Mouse (Mus musculus): ENCODE measurements at regions not wholly inside any gene's neighbourhood (a gene's known extent, or its start where the extent isn't known, plus 50 kb on each side); places are given as distances from the start of the nearest gene placed in this dataset.

GRCm38 (mm10) chr4:152663482-152663881, 185.8 kb upstream of the Kcnab2 start:
- Histone ChIP-seq H3K9me3 (ENCODE audit: low read length) (no peaks in the 10 kb centered on the region), H3K36me3 (ENCODE audit: insufficient read depth, low read length) (no peaks in the 10 kb centered on the region), H3K27me3 (ENCODE audit: insufficient read depth, low read length) (no peaks in the 10 kb centered on the region), H3K4me3 (ENCODE audit: low read length) (no peak overlapping the region), H3K27ac (no peak overlapping the region), H3K4me1 (ENCODE audit: insufficient read depth, low read length) (no peaks in the 10 kb centered on the region), H3K4me2 (ENCODE audit: low read depth, low read length) (no peak overlapping the region), H3K9ac (replicated peaks; ENCODE audit: low read length) (no peak overlapping the region)
- no peak for ATAC-seq
- WGBS: 42% methylated on average over 8 of the region's 8 CpGs
- no peak for DNase-seq (ENCODE audit: low spot score)
- peak; percentile 72 for TF ChIP-seq CTCF (IDR thresholded peaks at IDR 0.05; ENCODE audit: low read depth)

- 96% methylated on average over 12 of the region's 12 CpGs for WGBS
- Histone ChIP-seq H3K9me3 (ENCODE audit: low read length) (no peaks in the 10 kb centered on the region), H3K27me3 (ENCODE audit: insufficient read depth, low read length) (no peaks in the 10 kb centered on the region), H3K36me3 (ENCODE audit: insufficient read depth, low read length) (no peaks in the 10 kb centered on the region), H3K4me3 (ENCODE audit: low read length) (no peak overlapping the region), H3K4me1 (ENCODE audit: insufficient read depth, low read length) (no peaks in the 10 kb centered on the region), H3K9ac (replicated peaks; ENCODE audit: low read length) (no peak overlapping the region), H3K4me2 (ENCODE audit: low read depth, low read length) (no peak overlapping the region), H3K27ac (no peak overlapping the region)
- ATAC-seq: no peak
- no peak for DNase-seq (ENCODE audit: low spot score)
- no peak for TF ChIP-seq CTCF (IDR thresholded peaks at IDR 0.05; ENCODE audit: low read depth)
These were observed 185.4 kb upstream of the Kcnab2 start for GRCm38 (mm10) chr4:152663069-152663468.

GRCm38 (mm10) chr4:152662439-152662838, 184.8 kb upstream of the Kcnab2 start:
- no peak for TF ChIP-seq CTCF (IDR thresholded peaks at IDR 0.05; ENCODE audit: low read depth)
- H3K4me2 ChIP-seq (ENCODE audit: low read depth, low read length): no peak overlapping the region
- DNase-seq (ENCODE audit: low spot score) (no peak), ATAC-seq (no peak)
- no peaks in the 10 kb centered on the region for H3K9me3 ChIP-seq (ENCODE audit: low read length)
- whole genome bisulfite sequencing: 73% methylated on average over 11 of the region's 11 CpGs
- no peak overlapping the region for H3K4me3 ChIP-seq (ENCODE audit: low read length)
- no peaks in the 10 kb centered on the region for H3K4me1 ChIP-seq (ENCODE audit: insufficient read depth, low read length)
- H3K27me3 ChIP-seq (ENCODE audit: insufficient read depth, low read length): no peaks in the 10 kb centered on the region
- no peak overlapping the region for H3K9ac ChIP-seq (replicated peaks; ENCODE audit: low read length)
- H3K36me3 ChIP-seq (ENCODE audit: insufficient read depth, low read length): no peaks in the 10 kb centered on the region
- H3K27ac ChIP-seq: no peak overlapping the region

- no peak for TF ChIP-seq CTCF (IDR thresholded peaks at IDR 0.05; ENCODE audit: low read depth)
- Histone ChIP-seq H3K9ac (replicated peaks; ENCODE audit: low read length) (no peak overlapping the region), H3K4me3 (ENCODE audit: low read length) (no peak overlapping the region), H3K4me2 (ENCODE audit: low read depth, low read length) (no peak overlapping the region), H3K9me3 (ENCODE audit: low read length) (no peaks in the 10 kb centered on the region), H3K27ac (no peak overlapping the region), H3K27me3 (ENCODE audit: insufficient read depth, low read length) (no peaks in the 10 kb centered on the region), H3K4me1 (ENCODE audit: insufficient read depth, low read length) (no peaks in the 10 kb centered on the region), H3K36me3 (ENCODE audit: insufficient read depth, low read length) (no peaks in the 10 kb centered on the region)
- no peak for DNase-seq (ENCODE audit: low spot score)
- 73% methylated on average over 8 of the region's 8 CpGs for WGBS
- peak; percentile 78 for ATAC-seq
These were observed 172.5 kb upstream of the Kcnab2 start for GRCm38 (mm10) chr4:152650198-152650597.

- H3K4me2 ChIP-seq (ENCODE audit: low read depth, low read length): no peak overlapping the region
- peak; percentile 83 for TF ChIP-seq CTCF (IDR thresholded peaks at IDR 0.05; ENCODE audit: low read depth)
- no peaks in the 10 kb centered on the region for H3K36me3 ChIP-seq (ENCODE audit: insufficient read depth, low read length)
- H3K9ac ChIP-seq (replicated peaks; ENCODE audit: low read length): no peak overlapping the region
- no peaks in the 10 kb centered on the region for H3K27me3 ChIP-seq (ENCODE audit: insufficient read depth, low read length)
- ATAC-seq: 0 out of 2 replicates have a peak, but pooled peaks have one; percentile 43
- 59% methylated on average over 7 of the region's 7 CpGs for WGBS
- H3K4me3 ChIP-seq (ENCODE audit: low read length): no peak overlapping the region
- H3K9me3 ChIP-seq (ENCODE audit: low read length): no peaks in the 10 kb centered on the region
- no peaks in the 10 kb centered on the region for H3K4me1 ChIP-seq (ENCODE audit: insufficient read depth, low read length)
- peak; percentile 66 for DNase-seq (ENCODE audit: low spot score)
- no peak overlapping the region for H3K27ac ChIP-seq
These were observed 169.9 kb upstream of the Kcnab2 start for GRCm38 (mm10) chr4:152647620-152648019.

GRCm38 (mm10) chr4:152647084-152647483, 169.4 kb upstream of the Kcnab2 start:
- TF ChIP-seq CTCF (IDR thresholded peaks at IDR 0.05; ENCODE audit: low read depth): no peak
- no peak overlapping the region for H3K27ac ChIP-seq
- H3K27me3 ChIP-seq (ENCODE audit: insufficient read depth, low read length): no peaks in the 10 kb centered on the region
- no peaks in the 10 kb centered on the region for H3K36me3 ChIP-seq (ENCODE audit: insufficient read depth, low read length)
- DNase-seq (ENCODE audit: low spot score) (peak; percentile 53), ATAC-seq (no peak)
- 58% methylated on average over 14 of the region's 14 CpGs for WGBS
- H3K4me2 ChIP-seq (ENCODE audit: low read depth, low read length): no peak overlapping the region
- H3K9me3 ChIP-seq (ENCODE audit: low read length): no peaks in the 10 kb centered on the region
- H3K9ac ChIP-seq (replicated peaks; ENCODE audit: low read length): no peak overlapping the region
- no peaks in the 10 kb centered on the region for H3K4me1 ChIP-seq (ENCODE audit: insufficient read depth, low read length)
- no peak overlapping the region for H3K4me3 ChIP-seq (ENCODE audit: low read length)

GRCm38 (mm10) chr4:152637088-152637487, 159.4 kb upstream of the Kcnab2 start:
- no peak overlapping the region for H3K4me3 ChIP-seq (ENCODE audit: low read length)
- no peaks in the 10 kb centered on the region for H3K9me3 ChIP-seq (ENCODE audit: low read length)
- ATAC-seq: no peak
- no peak overlapping the region for H3K4me2 ChIP-seq (ENCODE audit: low read depth, low read length)
- no peaks in the 10 kb centered on the region for H3K36me3 ChIP-seq (ENCODE audit: insufficient read depth, low read length)
- TF ChIP-seq CTCF (IDR thresholded peaks at IDR 0.05; ENCODE audit: low read depth): no peak
- H3K27ac ChIP-seq: no peak overlapping the region
- peaks cover 8% of the 10 kb centered on the region; the same call in 1 of the 2 replicates for H3K4me1 ChIP-seq (ENCODE audit: insufficient read depth, low read length)
- H3K9ac ChIP-seq (replicated peaks; ENCODE audit: low read length): no peak overlapping the region
- no peaks in the 10 kb centered on the region; the same call in 1 of the 2 replicates for H3K27me3 ChIP-seq (ENCODE audit: insufficient read depth, low read length)
- 43% methylated on average over 6 of the region's 6 CpGs for WGBS
- DNase-seq (ENCODE audit: low spot score): peak; percentile 35
